Mouse (Mus musculus): ENCODE results near the gene Krt87. TPM values are rescaled to one million over a fixed set of nuclear protein-coding genes. Genes with fewer than 3 reads are reported as not detected.

Gene Krt87
- polyA plus RNA-seq (2017; shearing (Covaris generic)) = 0.44 TPM

GRCm38 (mm10) chr15:101438555-101438954 is at the start of gene Krt87:
Gene Krt87 (minus strand): TSS chr15:101438804.

GRCm38 (mm10) chr15:101472952-101473528 is 34.4 kb upstream of the Krt87 start, which contains the start of gene Krt86:
Gene Krt86 (plus strand): TSS chr15:101473478.

GRCm38 (mm10) chr15:101463651-101464050 is 25.0 kb upstream of the Krt87 start, which contains the start of gene Krt81:
Gene Krt81 (minus strand): TSS chr15:101463751.

GRCm38 (mm10) chr15:101447444-101447843 is 8.8 kb upstream of the Krt87 start, which contains the start of gene Krt88:
Gene Krt88 (plus strand): TSS chr15:101447744.

GRCm38 (mm10) chr15:101410775-101411174 is 27.8 kb downstream of the Krt87 start, which contains the start of gene Krt7:
Gene Krt7 (plus strand): TSS chr15:101411043.

Other genes with a start within 250 kb of the Krt87 start
- gene Grasp, start 214.6 kb downstream of the Krt87 start, polyA plus RNA-seq (2017; shearing (Covaris generic)) = not detected
- 133 TPM for gene Nr4a1, start 184.5 kb downstream of the Krt87 start, polyA plus RNA-seq (2017; shearing (Covaris generic))
- 73.2 TPM for gene Atg101, start 154.5 kb downstream of the Krt87 start, polyA plus RNA-seq (2017; shearing (Covaris generic))
- 0.24 TPM for gene 6030408B16Rik, start 145.6 kb downstream of the Krt87 start, polyA plus RNA-seq (2017; shearing (Covaris generic))
- 0.10 TPM for gene Krt80, start 68.6 kb downstream of the Krt87 start, polyA plus RNA-seq (2017; shearing (Covaris generic))
- not detected for gene Krt7, start 27.8 kb downstream of the Krt87 start, polyA plus RNA-seq (2017; shearing (Covaris generic))
- gene Krt88, start 8.9 kb upstream of the Krt87 start, polyA plus RNA-seq (2017; shearing (Covaris generic)) = not detected
- not detected for gene Krt81, start 24.9 kb upstream of the Krt87 start, polyA plus RNA-seq (2017; shearing (Covaris generic))
- gene Krt86, start 34.7 kb upstream of the Krt87 start, polyA plus RNA-seq (2017; shearing (Covaris generic)) = not detected
- gene Krt83, start 52.7 kb upstream of the Krt87 start, polyA plus RNA-seq (2017; shearing (Covaris generic)) = 5.7 TPM
- not detected for gene Gm49425, start 78.5 kb upstream of the Krt87 start, polyA plus RNA-seq (2017; shearing (Covaris generic))
- not detected for gene Krt84, start 94.0 kb upstream of the Krt87 start, polyA plus RNA-seq (2017; shearing (Covaris generic))
- gene Krt82, start 111.9 kb upstream of the Krt87 start, polyA plus RNA-seq (2017; shearing (Covaris generic)) = not detected
- not detected for gene Krt90, start 124.1 kb upstream of the Krt87 start, polyA plus RNA-seq (2017; shearing (Covaris generic))
- not detected for gene Krt75, start 135.1 kb upstream of the Krt87 start, polyA plus RNA-seq (2017; shearing (Covaris generic))
- not detected for gene Gm5414, start 189.4 kb upstream of the Krt87 start, polyA plus RNA-seq (2017; shearing (Covaris generic))
- gene Gm5478, start 208.6 kb upstream of the Krt87 start, polyA plus RNA-seq (2017; shearing (Covaris generic)) = not detected
- not detected for gene Krt6b, start 241.5 kb upstream of the Krt87 start, polyA plus RNA-seq (2017; shearing (Covaris generic))

Measured in activated CD4-positive, CD25-positive, alpha-beta regulatory T cell, adult 9 weeks (primary cell).